Mouse (Mus musculus) intestine, embryonic 16.5 days (tissue): ENCODE data around the gene Pmm1. TPM values are rescaled to one million over a fixed set of nuclear protein-coding genes. Genes with fewer than 3 reads are reported as not detected.

ENCODE experiments used
- ATAC-seq: fragments of 200-750 bp; cut with Nextera tagmentation; 2 replicates; pipeline ENCODE4 v1.8.0; 2017; ENCODE audit warnings: moderate TSS enrichment, moderate library complexity
- H3K27ac ChIP-seq: fragments of 300-500 bp; sonication (generic); 2 replicates; pipeline ENCODE4 v1.5.1; 2014; ENCODE audit warnings: mild to moderate bottlenecking, low read length
- H3K27me3 ChIP-seq: fragments of 300-500 bp; sonication (generic); replicated peaks from 2 replicates; pipeline ENCODE4 v1.6.1; 2014; ENCODE audit warnings: low read length, control low read depth, mixed read lengths; ENCODE audit not compliant: control insufficient read depth, insufficient read depth
- H3K36me3 ChIP-seq: fragments of 300-500 bp; sonication (generic); 2 replicates; pipeline ENCODE4 v1.6.1; 2014; ENCODE audit warnings: low read length, control low read depth; ENCODE audit not compliant: control insufficient read depth, insufficient read depth
- H3K4me1 ChIP-seq: fragments of 300-500 bp; sonication (generic); 2 replicates; pipeline ENCODE4 v1.6.1; 2014; ENCODE audit warnings: low read length, control low read depth, mixed read lengths; ENCODE audit not compliant: control insufficient read depth, insufficient read depth
- H3K4me2 ChIP-seq: fragments of 300-500 bp; sonication (generic); 2 replicates; pipeline ENCODE4 v1.6.1; 2014; ENCODE audit warnings: low read depth, low read length, control low read depth
- H3K4me3 ChIP-seq: fragments of 300-500 bp; sonication (generic); 2 replicates; pipeline ENCODE4 v1.5.1; 2014; ENCODE audit warnings: mild to moderate bottlenecking, low read length
- H3K9ac ChIP-seq: fragments of 300-500 bp; sonication (generic); 2 replicates; pipeline ENCODE4 v1.6.1; 2014; ENCODE audit warnings: low read depth, low read length
- H3K9me3 ChIP-seq: fragments of 300-500 bp; sonication (generic); 2 replicates; pipeline ENCODE4 v1.6.1; 2016; ENCODE audit warnings: low read length, control low read depth; ENCODE audit not compliant: control insufficient read depth
- WGBS: fragments of 180-500 bp; shearing (Covaris S2); extraction: QIAGEN DNeasy Blood & Tissue Kit; methylation state at CpG from one replicate; pipeline ENCODE4 v1.1.7; 2014; 5-methylcytosine and 5-hydroxymethylcytosine counted together
- polyA plus RNA-seq: library from polyadenylated mRNA; unstranded; fragments of >200 nt; fragmentation: Nextera tagmentation; extraction: Ambion mirVana; gene quantifications from 2 replicates; pipeline ENCODE4 v1.2.1, GENCODE M21; 2015

Gene Pmm1
- 21.5 and 22.1 TPM in 2 replicates for polyA plus RNA-seq

GRCm38 (mm10) chr15:81960171-81961077, at the start of gene Pmm1:
TSS of gene Pmm1 (minus strand) at chr15:81960930.
- ATAC-seq: peak; percentile 99

GRCm38 (mm10) chr15:82004257-82004656, 43.5 kb upstream of the Pmm1 start:
- H3K4me3 ChIP-seq: no peak overlapping the region
- no peak overlapping the region for H3K4me2 ChIP-seq
- peaks cover 6% of the 10 kb centered on the region; the same call in 1 of the 2 replicates for H3K4me1 ChIP-seq
- H3K27ac ChIP-seq: peak overlapping the region; percentile 50
- H3K9me3 ChIP-seq: no peaks in the 10 kb centered on the region
- WGBS: 58% methylated on average over 8 of the region's 8 CpGs
- H3K9ac ChIP-seq: no peak overlapping the region
- H3K27me3 ChIP-seq: no peaks in the 10 kb centered on the region
- ATAC-seq: peak; percentile 96
- no peaks in the 10 kb centered on the region; the same call in 1 of the 2 replicates for H3K36me3 ChIP-seq

More at GRCm38 (mm10) chr15:81960171-81961077, at the start of gene Pmm1:
- Histone ChIP-seq H3K4me1 (no peaks in the 10 kb centered on the region), H3K4me2 (peak within 1 kb of the TSS; percentile 95), H3K27me3 (no peaks in the 10 kb centered on the region), H3K27ac (peak within 1 kb of the TSS; percentile 61), H3K36me3 (no peaks in the 10 kb centered on the region), H3K9ac (peak within 1 kb of the TSS; percentile 77), H3K9me3 (no peaks in the 10 kb centered on the region), H3K4me3 (peak within 1 kb of the TSS; percentile 62)
- WGBS: under 1% methylated on average over 77 of the region's 77 CpGs

- WGBS: 71% methylated on average over 6 of the region's 6 CpGs
- H3K4me1 ChIP-seq: 0 out of 2 replicates have a peak, but pooled peaks cover 11% of the 10 kb centered on the region
- H3K4me3 ChIP-seq: no peak overlapping the region
- no peak overlapping the region for H3K4me2 ChIP-seq
- H3K9ac ChIP-seq: no peak overlapping the region
- H3K27ac ChIP-seq: no peak overlapping the region
- H3K36me3 ChIP-seq: 0 out of 2 replicates have a peak, but pooled peaks cover 3% of the 10 kb centered on the region
- H3K27me3 ChIP-seq: no peaks in the 10 kb centered on the region
- no peaks in the 10 kb centered on the region for H3K9me3 ChIP-seq
- no peak for ATAC-seq
Observed at GRCm38 (mm10) chr15:81993992-81994391, 33.3 kb upstream of the Pmm1 start.

GRCm38 (mm10) chr15:81990549-81990948, 29.8 kb upstream of the Pmm1 start:
- no peak overlapping the region for H3K4me2 ChIP-seq
- no peak overlapping the region for H3K9ac ChIP-seq
- peak; percentile 75 for ATAC-seq
- no peaks in the 10 kb centered on the region for H3K9me3 ChIP-seq
- H3K4me3 ChIP-seq: no peak overlapping the region
- 0 out of 2 replicates have a peak, but pooled peaks cover 11% of the 10 kb centered on the region for H3K4me1 ChIP-seq
- no peak overlapping the region for H3K27ac ChIP-seq
- 43% methylated on average over 7 of the region's 7 CpGs for WGBS
- 0 out of 2 replicates have a peak, but pooled peaks cover 3% of the 10 kb centered on the region for H3K36me3 ChIP-seq
- H3K27me3 ChIP-seq: no peaks in the 10 kb centered on the region

- Histone ChIP-seq H3K9ac (peak overlapping the region; percentile 10; the same call in 1 of the 2 replicates), H3K4me1 (0 out of 2 replicates have a peak, but pooled peaks cover 11% of the 10 kb centered on the region), H3K4me2 (no peak overlapping the region), H3K27me3 (no peaks in the 10 kb centered on the region), H3K27ac (no peak overlapping the region), H3K9me3 (no peaks in the 10 kb centered on the region), H3K4me3 (no peak overlapping the region), H3K36me3 (0 out of 2 replicates have a peak, but pooled peaks cover 3% of the 10 kb centered on the region)
- 43% methylated on average over 11 of the region's 11 CpGs for WGBS
- peak; percentile 67 for ATAC-seq
Observed at GRCm38 (mm10) chr15:81989371-81990062, 28.8 kb upstream of the Pmm1 start.

- Histone ChIP-seq H3K4me1 (0 out of 2 replicates have a peak, but pooled peaks cover 11% of the 10 kb centered on the region), H3K36me3 (no peaks in the 10 kb centered on the region)
- 83% methylated on average over 3 of the region's 3 CpGs for WGBS
Observed at GRCm38 (mm10) chr15:81987646-81988045, 26.9 kb upstream of the Pmm1 start, which contains the start of gene Xrcc6. TSS of gene Xrcc6 (plus strand) at chr15:81987835.

GRCm38 (mm10) chr15:81985267-81986161, 24.8 kb upstream of the Pmm1 start:
- 0 out of 2 replicates have a peak, but pooled peaks cover 9% of the 10 kb centered on the region for H3K4me1 ChIP-seq
- H3K4me3 ChIP-seq: no peak overlapping the region
- H3K27me3 ChIP-seq: no peaks in the 10 kb centered on the region
- no peak for ATAC-seq
- H3K36me3 ChIP-seq: no peaks in the 10 kb centered on the region
- H3K9ac ChIP-seq: no peak overlapping the region
- H3K27ac ChIP-seq: no peak overlapping the region
- H3K9me3 ChIP-seq: no peaks in the 10 kb centered on the region
- H3K4me2 ChIP-seq: no peak overlapping the region
- WGBS: 66% methylated on average over 2 of the region's 2 CpGs

More at GRCm38 (mm10) chr15:81987646-81988045, 26.9 kb upstream of the Pmm1 start, which contains the start of gene Xrcc6:
- Histone ChIP-seq H3K9me3 (no peaks in the 10 kb centered on the region), H3K4me3 (no peak within 1 kb of the TSS), H3K4me2 (no peak within 1 kb of the TSS), H3K27me3 (no peaks in the 10 kb centered on the region), H3K9ac (no peak within 1 kb of the TSS), H3K27ac (no peak within 1 kb of the TSS)
- no peak for ATAC-seq

GRCm38 (mm10) chr15:81982173-81982572, 21.4 kb upstream of the Pmm1 start:
- ATAC-seq: no peak
- Histone ChIP-seq H3K36me3 (no peaks in the 10 kb centered on the region), H3K9me3 (no peaks in the 10 kb centered on the region), H3K27me3 (no peaks in the 10 kb centered on the region), H3K9ac (no peak overlapping the region), H3K4me1 (no peaks in the 10 kb centered on the region), H3K4me2 (no peak overlapping the region), H3K4me3 (no peak overlapping the region), H3K27ac (no peak overlapping the region)
- 54% methylated on average over 1 of the region's 1 CpGs for WGBS
